Mouse (Mus musculus) E14TG2a.4 (cell line): ENCODE measurements around the gene Chd8.

ENCODE experiments used
- CTCF ChIP-seq: conservative IDR thresholded peaks from 2 replicates; pipeline ENCODE4 v1.5.1; 2014; ENCODE audit warnings: low read length
- POU5F1 ChIP-seq: IDR thresholded peaks from 2 replicates; pipeline ENCODE4 v1.6.1; 2014; ENCODE audit warnings: low read length, borderline replicate concordance

- no peak for TF ChIP-seq CTCF
- no peak for TF ChIP-seq POU5F1
Observed at GRCm38 (mm10) chr14:52196230-52197155, 61.1 kb downstream of the Chd8 start.
